Mouse (Mus musculus) forebrain, embryonic 12.5 days (tissue): Measurements from ENCODE around the gene Gcnt1. TPM values are rescaled to one million over a fixed set of nuclear protein-coding genes. Genes with fewer than 3 reads are reported as not detected.

Experiments used
- ATAC-seq: fragments of 200-750 bp; cut with Nextera tagmentation; 2 replicates; pipeline ENCODE4 v1.8.0; 2017; ENCODE audit warnings: moderate TSS enrichment; ENCODE audit not compliant: low FRiP score
- H3K27ac ChIP-seq: fragments of 300-500 bp; sonication (generic); 2 replicates; pipeline ENCODE4 v1.5.1; 2016; ENCODE audit warnings: mild to moderate bottlenecking
- H3K27me3 ChIP-seq: fragments of 300-500 bp; sonication (generic); 2 replicates; pipeline ENCODE4 v1.6.1; 2016; ENCODE audit warnings: mild to moderate bottlenecking
- H3K36me3 ChIP-seq: fragments of 300-500 bp; sonication (generic); replicated peaks from 2 replicates; pipeline ENCODE4 v1.6.1; 2016; ENCODE audit warnings: mild to moderate bottlenecking
- H3K4me1 ChIP-seq: fragments of 300-500 bp; sonication (generic); 2 replicates; pipeline ENCODE4 v1.6.1; 2016
- H3K4me2 ChIP-seq: fragments of 300-500 bp; sonication (generic); 2 replicates; pipeline ENCODE4 v1.6.1; 2016; ENCODE audit warnings: mild to moderate bottlenecking, moderate library complexity
- H3K4me3 ChIP-seq: fragments of 300-500 bp; sonication (generic); replicated peaks from 2 replicates; pipeline ENCODE4 v1.5.1; 2016; ENCODE audit warnings: mild to moderate bottlenecking
- H3K9ac ChIP-seq: fragments of 300-500 bp; sonication (generic); 2 replicates; pipeline ENCODE4 v1.6.1; 2016; ENCODE audit warnings: mild to moderate bottlenecking
- H3K9me3 ChIP-seq: fragments of 300-500 bp; sonication (generic); 2 replicates; pipeline ENCODE4 v1.6.1; 2016
- WGBS: fragments of 180-500 bp; shearing (Covaris S2); methylation state at CpG from one replicate; pipeline ENCODE4 v1.1.7; 2016; 5-methylcytosine and 5-hydroxymethylcytosine counted together
- polyA plus RNA-seq: library from polyadenylated mRNA; unstranded; fragments of >200 nt; fragmentation: Nextera tagmentation; extraction: Ambion mirVana; gene quantifications from 2 replicates; pipeline ENCODE4 v1.2.1, GENCODE M21; 2016

The Gcnt1 gene
- 2.1 and 2.3 TPM in 2 replicates for polyA plus RNA-seq

DNA sequence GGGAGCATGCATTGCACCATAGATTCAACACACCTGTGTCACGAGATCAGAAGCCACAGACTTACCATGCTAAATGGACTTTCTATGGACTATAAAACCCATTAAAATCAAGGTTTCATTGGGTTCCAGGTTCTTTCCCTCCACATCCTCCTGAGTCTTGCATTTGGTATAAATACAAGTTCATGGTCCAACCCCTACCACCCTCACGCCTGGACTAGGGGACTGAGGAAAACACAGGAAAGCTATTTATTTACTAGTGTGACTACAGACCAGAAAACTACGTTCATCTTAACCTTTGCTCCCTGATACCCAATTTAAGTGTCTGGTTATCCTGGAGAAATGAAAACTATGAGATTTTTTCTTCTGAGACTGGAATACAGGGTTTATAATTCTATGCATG is at the start of gene Gcnt1:
Gene Gcnt1, minus strand, starts transcription at position 144 of the 400 bp plus-strand sequence.
- no peaks in the 10 kb centered on the region for H3K36me3 ChIP-seq
- no peak for ATAC-seq
- H3K4me1 ChIP-seq = no peaks in the 10 kb centered on the region
- no peak within 1 kb of the TSS for H3K4me3 ChIP-seq
- WGBS = 85% methylated on average over 3 of the region's 3 CpGs
- no peaks in the 10 kb centered on the region for H3K9me3 ChIP-seq
- no peak within 1 kb of the TSS for H3K9ac ChIP-seq
- H3K4me2 ChIP-seq = no peak within 1 kb of the TSS
- no peak within 1 kb of the TSS for H3K27ac ChIP-seq
- no peaks in the 10 kb centered on the region for H3K27me3 ChIP-seq

- Histone ChIP-seq H3K36me3 (no peaks in the 10 kb centered on the region), H3K27ac (no peak overlapping the region), H3K4me1 (no peaks in the 10 kb centered on the region), H3K9ac (no peak overlapping the region), H3K4me3 (no peak overlapping the region), H3K27me3 (no peaks in the 10 kb centered on the region), H3K9me3 (no peaks in the 10 kb centered on the region), H3K4me2 (no peak overlapping the region)
- WGBS = 47% methylated on average over 1 of the region's 1 CpGs
- ATAC-seq = no peak
Measured at GRCm38 (mm10) chr19:17417855-17418254, 45.2 kb upstream of the Gcnt1 start.

DNA sequence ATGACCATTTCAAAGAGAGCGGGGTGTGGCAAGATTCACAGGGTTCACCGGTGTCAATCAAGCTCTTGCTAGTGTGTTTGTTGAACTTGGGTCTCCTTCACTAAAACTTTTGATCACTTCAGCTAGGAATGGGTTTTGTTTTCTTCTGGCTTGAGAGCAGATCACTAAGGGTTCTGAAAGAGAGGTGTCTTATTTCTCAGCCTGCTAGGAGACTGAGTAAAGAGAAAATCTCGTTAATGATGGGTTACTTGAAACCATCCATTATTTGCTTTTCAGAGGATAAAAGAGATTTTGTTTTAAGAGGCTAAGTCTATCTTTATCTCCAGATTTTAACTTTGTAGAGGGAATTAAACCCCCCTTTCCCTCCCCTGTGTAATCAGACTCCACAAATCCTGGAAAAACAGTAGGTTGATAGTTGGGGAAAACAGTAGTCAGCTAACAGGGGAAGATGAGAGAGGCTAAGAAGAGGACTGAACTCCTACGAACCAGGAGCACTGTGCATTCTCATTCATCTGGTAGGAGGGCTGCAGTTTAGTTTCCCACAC is 40.3 kb upstream of the Gcnt1 start:
- H3K27ac ChIP-seq = no peak overlapping the region
- H3K27me3 ChIP-seq = no peaks in the 10 kb centered on the region
- no peak for ATAC-seq
- no peak overlapping the region for H3K4me2 ChIP-seq
- no peaks in the 10 kb centered on the region for H3K36me3 ChIP-seq
- H3K9ac ChIP-seq = no peak overlapping the region
- no peak overlapping the region for H3K4me3 ChIP-seq
- no peaks in the 10 kb centered on the region for H3K9me3 ChIP-seq
- 37% methylated on average over 4 of the region's 4 CpGs for WGBS
- no peaks in the 10 kb centered on the region for H3K4me1 ChIP-seq

GRCm38 (mm10) chr19:17410465-17411065 is 37.9 kb upstream of the Gcnt1 start:
- Histone ChIP-seq H3K9ac (no peak overlapping the region), H3K4me1 (no peaks in the 10 kb centered on the region), H3K27ac (no peak overlapping the region), H3K4me2 (no peak overlapping the region), H3K36me3 (no peaks in the 10 kb centered on the region), H3K27me3 (no peaks in the 10 kb centered on the region), H3K9me3 (no peaks in the 10 kb centered on the region), H3K4me3 (no peak overlapping the region)
- ATAC-seq = no peak
- 88% methylated on average over 5 of the region's 5 CpGs for WGBS

DNA sequence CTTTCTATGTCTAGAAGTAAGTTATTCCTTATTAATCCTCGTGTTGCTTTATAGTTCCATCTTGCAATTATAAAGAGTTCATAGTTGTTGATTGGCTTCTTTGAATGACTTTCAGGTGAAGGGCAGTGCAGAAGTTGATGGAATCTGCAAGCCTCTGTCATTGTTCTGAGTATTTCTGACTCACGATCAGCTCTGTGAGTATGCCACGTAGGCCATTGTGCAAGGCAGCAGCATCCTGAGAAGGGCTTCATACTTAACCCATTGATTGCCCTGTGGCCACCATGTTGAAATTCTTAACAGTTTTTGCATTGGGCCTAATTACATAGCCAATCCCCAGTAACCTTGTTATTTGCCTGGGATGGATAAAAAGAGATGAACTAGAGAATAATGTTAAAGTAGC is 36.7 kb upstream of the Gcnt1 start:
- no peaks in the 10 kb centered on the region for H3K9me3 ChIP-seq
- no peak for ATAC-seq
- no peak overlapping the region for H3K4me3 ChIP-seq
- no peak overlapping the region for H3K4me2 ChIP-seq
- no peaks in the 10 kb centered on the region for H3K27me3 ChIP-seq
- H3K27ac ChIP-seq = no peak overlapping the region
- H3K4me1 ChIP-seq = no peaks in the 10 kb centered on the region
- WGBS = 59% methylated on average over 3 of the region's 3 CpGs
- no peak overlapping the region for H3K9ac ChIP-seq
- no peaks in the 10 kb centered on the region for H3K36me3 ChIP-seq

DNA sequence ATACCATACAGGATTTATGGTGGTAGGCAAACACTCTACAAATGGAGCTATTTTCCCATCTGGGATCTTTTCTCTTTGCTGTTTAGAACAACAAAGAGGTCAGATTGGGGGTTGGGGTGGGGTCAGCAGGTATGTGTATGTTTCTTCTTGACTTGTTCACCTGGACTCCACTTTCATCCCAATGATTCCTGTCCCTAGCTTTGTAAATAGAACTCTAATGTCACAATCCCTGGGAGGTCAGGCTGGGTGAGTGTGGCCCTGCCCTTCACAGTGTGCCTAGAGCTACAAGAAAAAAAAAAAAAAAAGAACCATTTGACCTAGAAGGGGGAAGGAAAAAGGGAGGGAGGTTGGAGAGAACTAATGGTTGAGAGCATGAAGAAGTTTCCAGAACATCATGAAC is 35.9 kb upstream of the Gcnt1 start:
- no peak overlapping the region for H3K4me3 ChIP-seq

DNA sequence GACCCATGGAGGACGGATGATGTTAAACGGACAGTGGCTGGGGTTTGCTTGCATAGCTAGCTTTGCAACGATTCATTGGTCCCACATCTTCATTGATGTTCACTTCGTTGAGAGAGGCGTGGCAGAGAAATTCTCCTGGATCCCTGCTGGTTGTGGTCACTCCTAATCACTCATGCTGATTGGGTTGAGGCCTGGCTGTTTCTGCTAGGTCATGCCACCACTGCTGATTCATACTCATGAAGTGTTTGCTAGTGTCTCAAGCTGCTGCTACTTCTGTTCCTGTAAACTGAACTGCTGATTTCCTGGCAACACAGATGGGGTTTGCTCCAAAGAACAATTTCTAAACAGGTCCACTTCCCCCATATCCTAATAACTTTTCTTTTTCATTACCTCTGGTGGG is 34.2 kb upstream of the Gcnt1 start:
- H3K27me3 ChIP-seq = no peaks in the 10 kb centered on the region
- no peak for ATAC-seq
- 87% methylated on average over 5 of the region's 5 CpGs for WGBS

More for the DNA sequence above, 35.9 kb upstream of the Gcnt1 start:
- H3K9ac ChIP-seq = no peak overlapping the region
- no peaks in the 10 kb centered on the region for H3K4me1 ChIP-seq
- no peak overlapping the region for H3K4me2 ChIP-seq
- no peaks in the 10 kb centered on the region for H3K27me3 ChIP-seq
- no peaks in the 10 kb centered on the region for H3K9me3 ChIP-seq
- ATAC-seq = no peak
- H3K36me3 ChIP-seq = no peaks in the 10 kb centered on the region
- H3K27ac ChIP-seq = no peak overlapping the region

GRCm38 (mm10) chr19:17403175-17403574 is 30.5 kb upstream of the Gcnt1 start:
- Histone ChIP-seq H3K4me2 (no peak overlapping the region), H3K27ac (no peak overlapping the region), H3K4me3 (no peak overlapping the region), H3K27me3 (no peaks in the 10 kb centered on the region), H3K9me3 (no peaks in the 10 kb centered on the region), H3K9ac (no peak overlapping the region), H3K36me3 (peaks cover 26% of the 10 kb centered on the region), H3K4me1 (no peaks in the 10 kb centered on the region)
- no peak for ATAC-seq
- WGBS = 88% methylated on average over 4 of the region's 4 CpGs

More for the DNA sequence above, 34.2 kb upstream of the Gcnt1 start:
- no peak overlapping the region for H3K4me3 ChIP-seq
- H3K9ac ChIP-seq = no peak overlapping the region
- H3K36me3 ChIP-seq = no peaks in the 10 kb centered on the region
- no peaks in the 10 kb centered on the region for H3K9me3 ChIP-seq
- H3K27ac ChIP-seq = no peak overlapping the region
- H3K4me1 ChIP-seq = no peaks in the 10 kb centered on the region
- H3K4me2 ChIP-seq = no peak overlapping the region

DNA sequence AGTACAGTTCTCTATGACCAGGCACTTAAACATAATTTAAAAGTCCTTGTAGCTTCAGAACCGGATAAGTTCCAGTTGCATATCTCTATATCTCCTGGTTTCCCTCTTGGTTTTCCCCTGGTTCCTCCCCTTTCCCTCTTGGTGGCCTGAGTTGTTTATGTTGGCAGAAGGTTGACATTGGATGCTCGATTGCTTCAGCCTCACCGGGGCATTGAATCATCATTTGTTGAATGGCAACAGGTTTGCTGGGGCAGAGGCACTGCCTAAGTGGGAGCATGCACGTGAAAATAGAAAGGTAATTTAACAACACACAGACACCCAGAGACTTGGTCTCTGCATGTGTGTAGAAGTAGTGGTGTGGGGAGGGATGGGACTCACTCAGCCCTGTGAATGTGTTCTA is 27.9 kb upstream of the Gcnt1 start:
- no peak overlapping the region for H3K27ac ChIP-seq
- H3K36me3 ChIP-seq = peaks cover 32% of the 10 kb centered on the region
- no peak overlapping the region for H3K4me2 ChIP-seq
- no peaks in the 10 kb centered on the region for H3K27me3 ChIP-seq
- no peaks in the 10 kb centered on the region for H3K9me3 ChIP-seq
- WGBS = 88% methylated on average over 4 of the region's 4 CpGs
- no peak for ATAC-seq
- no peak overlapping the region for H3K9ac ChIP-seq
- no peak overlapping the region for H3K4me3 ChIP-seq
- no peaks in the 10 kb centered on the region for H3K4me1 ChIP-seq

- Histone ChIP-seq H3K4me2 (no peak overlapping the region), H3K4me3 (no peak overlapping the region), H3K9me3 (no peaks in the 10 kb centered on the region), H3K36me3 (peaks cover 32% of the 10 kb centered on the region), H3K4me1 (peaks cover 3% of the 10 kb centered on the region; the same call in 1 of the 2 replicates), H3K9ac (no peak overlapping the region), H3K27ac (no peak overlapping the region), H3K27me3 (no peaks in the 10 kb centered on the region)
- no peak for ATAC-seq
- 87% methylated on average over 4 of the region's 4 CpGs for WGBS
Measured at GRCm38 (mm10) chr19:17399965-17400364, 27.3 kb upstream of the Gcnt1 start.

DNA sequence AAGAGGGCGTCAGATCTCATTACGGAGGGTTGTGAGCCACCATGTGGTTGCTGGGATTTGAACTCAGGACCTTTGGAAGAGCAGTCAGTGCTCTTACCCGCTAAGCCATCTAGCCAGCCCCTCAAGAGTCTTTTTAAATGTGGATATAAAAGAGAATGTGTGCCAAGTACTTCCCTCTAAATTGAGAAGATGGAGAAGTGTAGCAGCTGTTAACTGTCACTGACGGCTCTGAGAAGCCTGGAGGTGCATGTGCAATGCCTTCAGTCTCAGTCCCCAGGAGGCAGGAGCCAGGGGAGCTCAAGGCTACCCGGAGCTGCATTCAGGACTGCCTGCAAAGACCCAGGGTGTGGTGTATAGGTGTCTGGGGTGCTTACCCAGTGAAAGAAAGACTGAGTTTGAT is 25.3 kb upstream of the Gcnt1 start:
- Histone ChIP-seq H3K27ac (no peak overlapping the region), H3K4me3 (no peak overlapping the region), H3K27me3 (0 out of 2 replicates have a peak, but pooled peaks cover 2% of the 10 kb centered on the region), H3K9ac (no peak overlapping the region), H3K4me2 (no peak overlapping the region), H3K36me3 (peaks cover 32% of the 10 kb centered on the region), H3K9me3 (no peaks in the 10 kb centered on the region), H3K4me1 (peaks cover 8% of the 10 kb centered on the region)
- no peak for ATAC-seq
- WGBS = 84% methylated on average over 5 of the region's 5 CpGs

GRCm38 (mm10) chr19:17396802-17397201 is 24.2 kb upstream of the Gcnt1 start:
- no peaks in the 10 kb centered on the region for H3K9me3 ChIP-seq
- 89% methylated on average over 4 of the region's 4 CpGs for WGBS
- peaks cover 32% of the 10 kb centered on the region for H3K36me3 ChIP-seq
- H3K9ac ChIP-seq = no peak overlapping the region
- ATAC-seq = no peak
- no peak overlapping the region for H3K4me3 ChIP-seq
- H3K27me3 ChIP-seq = peaks cover 7% of the 10 kb centered on the region; the same call in 1 of the 2 replicates
- H3K27ac ChIP-seq = no peak overlapping the region
- H3K4me2 ChIP-seq = no peak overlapping the region
- H3K4me1 ChIP-seq = peaks cover 8% of the 10 kb centered on the region
